Mouse (Mus musculus) heart, postnatal 36 days (tissue): ENCODE measurements around the gene Abhd11. TPM values are rescaled to one million over a fixed set of nuclear protein-coding genes. Genes with fewer than 3 reads are reported as not detected.

Experiments
- total RNA-seq, 2 experiments: library from RNA; stranded (reverse); gene quantifications; 2 replicates each; pipeline ENCODE4 v1.2.3; 2021

The Abhd11 gene
- total RNA-seq, 2 experiments from 2014 or later = 63.6 to 68.4 TPM

Other genes with a start within 250 kb of the Abhd11 start
- gene Tmem270, start 102.4 kb upstream of the Abhd11 start, total RNA-seq = not detected
- not detected for gene Cldn13, start 93.6 kb upstream of the Abhd11 start, total RNA-seq
- 1 to 10 TPM; 7.3 to 7.5 TPM for gene Mettl27, start 76.8 kb upstream of the Abhd11 start, total RNA-seq
- not detected for gene Cldn4, start 62.2 kb upstream of the Abhd11 start, total RNA-seq
- under 1 TPM in 1 of 2 experiments, not detected in 1; 0.22 TPM for gene Cldn3, start 22.9 kb upstream of the Abhd11 start, total RNA-seq
- 1 to 10 TPM; 1.7 to 2.0 TPM for gene Stx1a, start 14.3 kb downstream of the Abhd11 start, total RNA-seq
- 10 to 100 TPM; 38.5 to 40.4 TPM for gene Dnajc30, start 55.0 kb downstream of the Abhd11 start, total RNA-seq
- 10 to 100 TPM; 21.2 to 24.7 TPM for gene Bud23, start 55.8 kb downstream of the Abhd11 start, total RNA-seq
- 1 to 10 TPM in 1 of 2 experiments, under 1 TPM in 1; 0.95 to 1.6 TPM for gene Vps37d, start 69.1 kb downstream of the Abhd11 start, total RNA-seq
- gene Mlxipl, start 80.7 kb downstream of the Abhd11 start, total RNA-seq = 10 to 100 TPM; 23.5 to 31.7 TPM
- gene Tbl2, start 140.5 kb downstream of the Abhd11 start, total RNA-seq = 10 to 100 TPM; 11.7 to 12.8 TPM
- 10 to 100 TPM; 41.3 to 43.4 TPM for gene Bcl7b, start 159.1 kb downstream of the Abhd11 start, total RNA-seq
- 10 to 100 TPM; 41.4 to 43.0 TPM for gene Baz1b, start 178.1 kb downstream of the Abhd11 start, total RNA-seq
- under 1 TPM; 0.73 to 0.75 TPM for gene Fzd9, start 242.1 kb downstream of the Abhd11 start, total RNA-seq